Mouse (Mus musculus): ENCODE measurements around the gene Pnmal2.

The Pnmal2 gene

DNA sequence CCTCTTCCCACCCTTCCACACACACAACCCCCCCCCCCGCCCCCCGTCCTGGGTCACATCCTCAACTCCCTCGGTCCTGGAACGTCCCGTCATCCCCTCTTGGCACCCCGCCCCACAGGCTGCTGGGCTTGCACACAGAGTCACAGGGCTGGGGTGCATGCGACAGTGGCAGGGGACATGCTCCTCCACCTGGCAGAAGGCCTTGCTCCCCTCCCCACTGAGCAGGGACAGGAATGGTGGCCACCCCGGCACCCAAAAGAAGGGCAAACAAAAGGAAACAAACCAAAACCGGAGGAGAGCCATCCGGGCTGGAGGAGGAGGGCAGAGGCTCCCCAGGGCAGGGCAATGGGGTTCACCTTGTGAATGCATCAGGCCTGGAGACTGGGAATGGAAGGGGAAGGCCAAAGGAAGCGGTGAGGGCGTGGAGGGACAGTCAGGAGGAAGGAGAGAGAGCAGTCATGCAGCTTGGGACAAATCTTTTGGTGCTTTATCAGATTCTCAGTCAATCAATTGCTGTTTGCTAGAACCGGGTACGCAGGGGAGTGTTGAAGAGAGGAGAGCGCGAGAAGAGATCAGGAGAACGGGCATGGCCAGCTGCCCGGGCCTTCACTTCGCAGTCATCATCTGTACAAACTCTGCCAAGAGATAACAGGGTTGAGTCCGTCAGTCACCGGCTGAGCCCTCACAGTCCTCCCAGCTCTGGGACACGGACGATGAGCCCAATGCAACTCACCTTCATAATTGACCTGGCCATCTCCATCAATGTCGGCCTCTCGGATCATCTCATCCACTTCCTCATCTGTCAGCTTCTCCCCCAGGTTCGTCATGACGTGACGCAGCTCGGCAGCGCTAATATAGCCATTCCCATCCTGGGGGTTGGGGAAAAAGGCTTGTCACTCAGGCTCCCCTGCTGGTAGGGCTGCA, 27.9 kb upstream of the Pnmal2 start:
- no peak for DNase-seq (ENCODE audit: low read depth, low spot score)

DNA sequence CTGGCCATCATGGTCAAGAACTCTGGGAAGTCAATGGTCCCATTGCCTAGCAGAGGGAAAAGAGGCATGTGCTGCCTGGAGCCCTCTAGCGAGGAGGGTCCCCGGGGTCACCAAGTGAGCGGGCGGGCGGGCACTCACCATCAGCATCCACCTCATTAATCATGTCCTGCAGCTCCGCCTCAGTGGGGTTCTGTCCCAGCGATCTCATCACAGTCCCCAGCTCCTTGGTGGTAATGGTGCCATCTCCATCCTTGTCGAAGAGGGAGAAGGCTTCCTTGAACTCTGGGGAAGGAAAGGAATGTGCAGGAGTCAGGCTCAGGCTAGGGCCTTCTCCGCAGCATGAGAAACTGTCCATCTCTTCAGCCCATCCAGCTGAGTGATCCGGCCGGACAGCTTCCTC, 27.0 kb upstream of the Pnmal2 start:
- DNase-seq (ENCODE audit: low read depth, low spot score) = no peak

DNA sequence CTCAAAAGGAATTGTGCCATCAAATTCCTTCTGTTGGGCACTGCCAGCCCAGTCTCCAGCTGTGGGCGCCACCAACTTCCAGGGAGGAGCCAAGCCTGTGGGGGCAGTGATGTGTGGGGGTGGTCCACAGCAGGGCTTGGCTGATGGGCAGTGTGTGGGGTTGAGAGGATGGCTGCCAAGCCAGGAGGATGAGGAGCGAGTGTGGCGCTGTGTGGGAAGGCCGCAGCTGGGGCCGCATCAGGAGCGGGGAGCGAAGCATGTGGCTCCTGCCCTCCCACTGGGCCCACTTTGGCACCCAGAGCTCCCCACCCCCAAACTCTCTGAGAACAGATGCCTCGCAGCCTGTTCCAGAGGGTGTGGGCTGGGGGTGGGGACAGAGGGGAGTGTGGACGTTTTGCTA, 26.5 kb upstream of the Pnmal2 start:
- DNase-seq (ENCODE audit: low read depth, low spot score) = no peak

DNA sequence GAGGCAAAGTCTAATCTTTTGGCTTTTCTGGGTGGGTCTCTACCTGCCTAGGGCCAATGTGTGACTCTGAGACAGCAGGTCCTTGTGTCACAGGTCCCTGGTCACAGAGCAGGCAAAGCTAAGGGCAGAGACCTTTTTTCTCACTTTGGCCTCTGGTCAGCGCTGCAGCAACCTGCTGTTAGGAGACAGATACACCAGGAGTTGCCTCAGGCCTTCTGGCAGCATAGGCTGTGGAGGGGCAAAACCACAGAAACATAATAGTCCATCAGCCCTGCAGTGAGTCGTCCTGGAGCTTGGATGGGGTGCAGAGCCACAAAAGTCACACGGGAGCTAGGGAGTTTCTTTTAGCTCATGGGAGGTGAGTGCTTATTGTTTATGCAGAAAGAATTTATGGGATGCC, 25.8 kb upstream of the Pnmal2 start:
- no peak for DNase-seq (ENCODE audit: low read depth, low spot score)

DNA sequence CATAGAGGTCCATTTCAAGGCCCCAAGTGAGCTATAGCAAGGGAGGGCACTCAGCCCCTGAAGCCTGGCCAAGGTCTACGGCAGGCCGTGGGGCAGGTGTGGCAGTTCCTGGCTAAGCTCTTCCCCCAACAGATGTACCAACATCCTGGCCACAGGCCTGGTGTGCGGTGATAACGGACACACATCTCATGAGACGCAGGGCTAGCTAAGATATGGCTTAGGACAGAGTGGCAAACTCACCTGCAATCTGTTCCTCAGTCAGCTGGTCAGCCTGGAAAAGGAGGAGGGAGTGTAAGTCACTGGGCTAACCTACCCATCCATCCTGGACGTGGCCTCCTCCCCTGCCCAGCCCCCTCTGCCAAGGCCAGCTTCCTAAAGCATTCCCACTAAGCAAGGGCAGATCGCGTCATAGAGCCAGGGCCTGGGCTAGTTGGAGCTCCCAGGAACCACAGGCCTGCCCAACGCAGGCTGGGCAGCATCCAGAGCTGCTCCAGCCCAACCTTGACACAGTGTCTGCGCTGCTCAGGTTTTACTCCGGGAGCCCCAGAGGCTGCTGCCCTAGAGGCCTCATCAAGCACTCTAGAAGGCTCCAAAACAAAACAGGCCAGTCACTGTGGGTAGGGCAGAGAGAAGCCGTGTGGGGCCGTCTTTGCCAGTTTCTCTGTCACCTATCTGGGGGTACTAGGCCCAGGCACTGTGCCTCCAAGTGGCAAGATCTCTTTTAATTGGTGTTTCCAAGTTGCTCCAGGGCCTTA, 24.9 kb upstream of the Pnmal2 start:
- no peak for DNase-seq (ENCODE audit: low read depth, low spot score)

DNA sequence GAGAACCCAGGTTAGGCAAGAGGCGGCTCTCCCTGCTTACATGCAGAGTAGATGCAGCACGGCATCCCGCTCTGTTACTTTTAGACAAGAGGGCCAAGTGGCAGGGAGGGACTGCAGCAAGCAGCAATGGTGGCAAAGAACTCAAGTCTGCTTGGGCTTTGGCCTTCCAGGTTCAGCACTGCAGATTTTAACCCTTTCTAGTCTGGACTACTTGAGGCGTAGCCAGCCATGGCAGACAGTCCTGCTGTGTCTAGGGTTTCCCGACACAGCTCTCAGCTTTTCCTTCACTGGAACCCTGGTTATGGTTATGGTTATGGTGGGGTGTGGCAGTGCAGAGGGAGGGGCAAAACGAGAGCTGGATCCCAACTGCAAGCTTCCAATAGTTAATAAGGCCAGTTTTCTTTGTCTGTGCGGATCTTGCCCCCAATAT, 24.3 kb upstream of the Pnmal2 start:
- no peak for DNase-seq (ENCODE audit: low read depth, low spot score)

DNA sequence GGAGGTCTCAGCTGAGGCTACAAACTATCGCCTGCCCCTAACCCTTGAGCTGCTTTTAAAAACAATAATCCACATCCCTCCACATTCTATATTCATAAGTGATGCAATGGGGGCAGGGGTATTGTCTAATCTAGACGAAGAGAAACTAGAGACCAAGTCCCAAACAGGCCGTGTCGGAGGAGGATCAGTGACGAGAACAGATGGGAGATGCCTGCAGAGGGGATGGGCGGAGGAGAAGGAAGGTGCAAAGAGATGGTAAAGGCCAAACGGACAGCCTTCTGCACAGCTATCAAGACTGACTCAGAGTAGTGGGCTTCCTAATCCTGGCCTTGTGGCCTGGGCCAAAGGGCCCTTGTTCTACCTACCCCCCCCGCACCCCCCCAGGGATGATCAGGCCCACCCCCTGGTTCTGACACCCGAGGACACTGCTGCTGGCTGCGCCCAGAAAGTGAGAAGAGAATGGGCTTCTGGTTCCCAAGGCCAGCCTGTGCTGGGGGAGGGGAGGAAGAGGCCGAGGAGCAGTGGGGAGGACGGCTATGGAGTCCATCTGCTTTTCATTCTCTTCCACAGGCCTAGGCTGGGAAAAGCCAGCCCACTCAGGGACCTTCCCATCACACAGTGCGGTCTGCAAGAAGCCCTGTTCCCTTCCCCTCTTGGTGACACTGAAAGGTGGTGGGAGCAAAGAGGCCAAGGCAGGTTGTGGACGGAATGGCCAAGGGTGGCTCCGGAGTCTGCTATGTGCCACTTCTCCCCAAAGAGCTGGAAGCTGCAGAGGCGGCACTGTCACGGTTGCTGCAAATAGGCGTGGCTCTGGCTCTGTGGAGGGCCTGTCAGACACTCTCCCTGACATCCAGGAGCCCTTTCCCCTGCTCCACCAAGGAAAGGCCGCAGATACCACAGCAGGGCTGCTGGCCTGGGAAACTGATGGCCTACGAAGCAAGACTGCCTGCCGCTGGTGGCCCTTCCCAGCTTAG, 23.4 kb upstream of the Pnmal2 start:
- no peak for DNase-seq (ENCODE audit: low read depth, low spot score)

DNA sequence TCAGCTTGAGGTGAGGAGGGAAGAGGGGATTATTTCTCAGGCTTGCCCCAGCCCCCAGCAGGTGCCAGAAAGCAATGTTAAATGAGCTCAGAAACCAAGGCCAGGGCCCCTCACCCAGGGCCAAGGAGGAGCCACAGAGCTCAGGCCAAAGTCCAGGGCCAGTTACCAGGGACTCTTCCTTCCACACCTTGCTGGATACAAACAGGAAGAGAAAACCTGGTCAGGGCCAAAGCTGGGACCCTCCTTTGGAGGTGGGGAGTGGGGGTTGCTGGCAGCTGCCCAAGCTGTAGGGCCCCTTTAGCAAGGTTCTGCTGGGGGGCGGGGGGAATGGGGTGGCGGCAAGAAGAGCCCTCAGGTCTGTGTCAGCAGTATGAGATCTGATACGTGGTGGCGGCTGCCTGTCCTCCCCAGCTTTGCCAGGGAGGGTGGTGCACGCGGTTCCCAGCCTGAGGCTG, 22.6 kb upstream of the Pnmal2 start:
- DNase-seq (ENCODE audit: low read depth, low spot score) = no peak

DNA sequence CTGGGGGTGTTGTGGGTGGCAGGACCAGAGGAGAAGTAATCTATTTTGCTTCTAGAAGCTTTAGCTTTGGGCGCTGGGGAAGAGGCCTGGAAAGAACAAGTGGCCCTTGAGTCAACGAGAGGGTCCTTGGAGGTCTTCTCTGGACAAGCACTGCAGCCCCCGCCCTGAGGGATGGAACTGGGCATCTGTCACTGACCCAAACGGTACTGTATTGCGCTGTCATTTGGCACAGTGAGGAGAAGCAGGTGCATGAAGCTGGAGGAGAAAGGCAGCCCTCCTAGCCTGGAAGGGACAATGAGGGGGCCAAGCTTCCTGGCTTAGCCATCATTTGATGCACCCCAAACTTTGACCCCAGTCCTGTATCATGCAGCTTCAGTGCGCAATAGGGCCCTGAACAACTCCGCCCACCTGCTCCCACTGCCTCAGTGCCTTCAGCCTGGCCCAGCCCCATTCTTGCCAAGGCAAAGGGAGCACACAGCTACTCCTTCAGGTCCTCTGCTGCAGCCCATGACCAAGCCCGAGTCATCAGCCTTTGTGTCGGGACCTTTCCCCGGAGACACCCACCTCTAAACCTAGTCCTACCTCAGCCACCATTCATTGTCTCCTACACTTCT, 22.0 kb upstream of the Pnmal2 start:
- DNase-seq (ENCODE audit: low read depth, low spot score) = no peak

DNA sequence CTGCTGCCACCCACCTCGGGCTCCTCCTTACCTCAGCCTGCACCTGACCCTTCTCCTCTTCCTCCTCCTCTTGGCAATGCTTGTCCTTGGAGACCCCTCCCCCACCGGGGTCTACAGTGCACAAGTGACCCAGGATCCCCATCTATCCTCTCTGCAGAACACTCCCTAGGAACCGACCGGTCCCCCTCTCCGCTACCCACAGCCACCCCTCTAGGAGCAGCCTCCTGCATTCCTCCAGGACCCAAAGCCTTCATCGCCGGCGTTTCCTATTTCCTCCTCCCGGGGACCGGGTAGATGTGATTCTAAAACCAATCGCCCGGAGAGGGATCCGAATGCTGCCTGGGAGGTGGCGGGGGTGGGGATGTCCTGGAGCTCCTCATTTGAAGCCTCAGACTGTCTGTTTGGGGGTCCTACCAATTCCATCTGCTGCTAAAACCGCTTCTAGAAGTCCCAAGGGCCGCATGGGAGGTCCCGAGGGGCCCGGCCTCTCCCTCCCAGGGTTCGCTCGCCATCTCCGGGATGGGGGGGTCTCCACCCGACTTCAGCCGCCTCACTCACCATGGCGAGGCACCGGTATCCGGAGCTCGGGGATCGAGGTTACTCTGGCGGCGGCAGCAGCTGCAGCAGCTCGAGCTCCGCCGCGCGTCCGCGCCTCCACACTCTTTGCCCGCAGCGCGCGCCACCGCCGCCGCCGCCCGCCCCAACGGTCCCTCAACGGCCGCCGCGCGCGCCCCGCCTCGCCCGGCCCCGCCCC, 21.0 kb upstream of the Pnmal2 start:
- no peak for DNase-seq (ENCODE audit: low read depth, low spot score)

DNA sequence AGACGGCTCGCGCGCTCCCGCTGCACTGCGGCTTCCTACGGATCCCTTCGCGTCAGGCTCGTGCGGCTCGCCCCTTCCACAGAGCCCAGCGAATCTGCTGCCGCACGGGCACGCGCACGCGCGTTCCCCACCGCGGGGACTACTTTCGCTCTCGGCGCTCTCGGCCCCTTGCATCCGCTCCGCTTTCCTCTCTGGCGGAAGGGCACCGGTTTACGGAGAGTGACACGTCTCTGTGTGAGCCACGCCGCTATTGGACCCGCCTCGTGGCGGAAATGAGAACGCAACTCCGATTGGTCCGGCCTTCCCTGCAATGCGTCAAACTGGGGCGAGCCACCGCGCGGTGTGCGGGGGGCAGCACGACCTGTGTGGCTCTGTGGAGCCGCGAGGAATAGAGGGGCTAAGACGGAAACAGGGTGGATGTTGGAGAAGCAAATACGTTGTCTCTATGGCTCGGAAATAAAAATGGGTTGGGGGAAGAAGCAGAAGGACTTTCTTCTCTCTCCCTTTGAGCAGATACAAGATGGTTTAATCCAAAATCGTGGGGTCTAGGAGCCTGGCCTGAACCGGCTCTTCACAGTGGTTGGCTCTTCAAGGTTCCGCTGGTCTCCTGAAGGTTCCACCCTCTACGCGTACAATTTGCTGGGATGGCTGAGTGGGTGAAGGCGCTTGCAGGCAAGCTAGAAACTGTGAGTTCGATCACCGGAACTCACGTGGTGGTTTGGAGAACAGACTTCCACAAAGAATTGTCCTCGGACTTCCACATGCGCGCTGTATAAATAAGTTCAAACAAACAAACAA, 20.2 kb upstream of the Pnmal2 start, which contains the start of gene Calm3:
TSS of gene Calm3 (minus strand) at position 78 of the 798 bp plus-strand sequence.
- peak; percentile 100 for DNase-seq (ENCODE audit: low read depth, low spot score)

DNA sequence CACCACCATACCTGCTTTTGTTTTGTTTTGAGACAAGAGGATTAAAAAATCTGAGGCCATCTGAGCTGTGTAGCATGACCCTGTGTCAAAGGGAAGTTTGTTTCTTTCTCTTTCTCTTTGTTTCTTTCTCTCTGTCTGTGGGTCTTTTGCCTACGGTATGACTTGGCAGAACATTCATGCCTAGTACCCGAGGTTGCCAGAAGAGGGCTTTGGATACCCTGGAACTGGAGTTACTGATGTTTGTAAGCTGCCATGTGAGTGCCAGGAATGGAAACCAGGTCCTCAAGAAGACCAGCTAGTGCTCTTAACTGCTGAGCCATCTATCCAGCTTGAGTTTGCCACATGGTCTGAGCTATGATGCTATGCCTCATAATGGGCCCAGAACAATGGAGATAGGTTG, 16.1 kb upstream of the Pnmal2 start:
- DNase-seq (ENCODE audit: low read depth, low spot score) = no peak

DNA sequence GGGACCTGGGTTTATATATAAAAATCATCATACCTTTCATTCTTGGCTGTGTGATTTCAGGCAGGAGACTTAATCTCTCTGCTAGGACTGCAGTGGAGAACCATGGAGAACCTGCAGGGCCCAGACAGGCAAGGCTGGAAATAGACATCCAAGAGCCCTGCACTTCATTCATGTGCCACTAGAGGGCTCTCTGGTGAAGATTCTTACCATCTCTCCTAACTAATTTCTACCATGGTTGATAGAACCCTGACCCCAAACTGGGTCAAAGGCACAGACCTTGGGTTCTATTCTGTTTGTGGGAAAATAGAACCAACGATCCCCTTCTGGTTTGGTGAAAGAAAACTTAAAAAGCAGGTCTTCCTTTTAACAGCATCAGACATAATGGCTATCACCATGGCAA, 13.6 kb upstream of the Pnmal2 start:
- DNase-seq (ENCODE audit: low read depth, low spot score) = peak; percentile 77

DNA sequence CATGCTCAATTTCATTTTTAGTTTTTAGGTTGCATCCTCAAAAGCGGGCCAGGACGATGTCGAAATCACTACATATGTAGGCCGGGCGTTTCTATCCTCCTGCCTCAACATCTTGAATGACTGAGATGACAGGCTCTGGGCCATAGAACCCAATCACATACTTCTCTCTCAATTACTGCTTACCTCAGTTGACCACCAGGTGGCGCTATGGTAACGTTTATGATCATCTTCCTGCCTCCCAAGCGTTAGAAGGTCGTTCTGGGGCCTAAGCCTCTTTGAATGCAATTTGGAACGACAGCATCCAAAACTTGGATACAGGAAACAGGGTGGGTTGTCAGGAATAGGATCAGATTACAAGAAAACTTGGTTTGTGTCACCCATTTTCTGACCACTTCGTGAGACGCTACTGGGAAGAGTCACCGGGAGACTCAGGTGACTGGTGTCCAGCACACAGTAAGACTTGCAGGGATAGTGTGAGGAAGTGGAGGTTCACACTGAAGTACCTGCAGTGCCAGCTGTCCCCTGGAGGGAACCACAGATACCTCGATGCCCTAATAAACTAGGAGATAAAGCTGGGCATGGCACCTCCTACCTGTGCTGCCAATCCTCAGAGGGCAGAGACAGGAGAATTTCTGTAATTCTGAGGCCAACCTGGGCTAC, 12.4 kb upstream of the Pnmal2 start:
- DNase-seq (ENCODE audit: low read depth, low spot score) = peak; percentile 93

DNA sequence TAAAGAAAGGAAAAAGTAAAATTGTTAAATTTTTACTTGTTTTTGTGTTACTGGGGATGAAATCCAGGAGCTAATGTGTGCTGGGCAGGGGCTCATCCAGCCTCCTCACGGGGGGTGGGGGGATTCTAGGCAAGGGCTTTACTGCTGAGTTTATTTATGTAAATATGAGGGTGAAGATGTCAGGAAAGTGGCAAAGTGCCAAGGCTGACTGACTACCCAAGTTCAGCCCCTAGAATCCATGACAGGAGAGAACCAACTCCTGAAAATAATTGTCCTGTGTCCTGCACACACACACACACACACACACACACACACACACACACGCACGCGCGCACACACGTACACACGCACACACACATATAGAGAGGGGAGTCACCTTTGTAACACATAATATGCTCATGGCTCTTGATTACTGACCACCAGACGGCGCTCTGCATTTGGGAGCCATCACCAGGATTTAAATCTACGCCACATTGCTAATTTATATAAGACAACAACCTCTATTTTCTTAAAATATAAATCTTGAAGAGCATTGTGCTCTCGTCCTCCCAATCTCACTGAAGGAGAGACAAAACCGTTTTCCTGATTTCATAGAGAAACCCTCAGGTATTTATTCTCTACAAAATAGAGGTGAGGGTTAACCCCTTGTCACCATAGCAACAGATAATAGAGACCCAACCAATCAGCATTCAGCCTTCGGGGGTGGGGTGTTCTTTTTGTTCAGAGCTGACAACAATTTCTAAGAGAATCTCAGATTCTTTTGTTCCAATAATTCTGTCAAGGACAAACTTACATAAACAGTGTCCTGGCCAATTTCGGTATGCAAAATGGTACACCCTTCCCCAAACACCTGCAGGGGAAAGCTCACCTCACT, 11.5 kb upstream of the Pnmal2 start:
- peak; percentile 56 for DNase-seq (ENCODE audit: low read depth, low spot score)

DNA sequence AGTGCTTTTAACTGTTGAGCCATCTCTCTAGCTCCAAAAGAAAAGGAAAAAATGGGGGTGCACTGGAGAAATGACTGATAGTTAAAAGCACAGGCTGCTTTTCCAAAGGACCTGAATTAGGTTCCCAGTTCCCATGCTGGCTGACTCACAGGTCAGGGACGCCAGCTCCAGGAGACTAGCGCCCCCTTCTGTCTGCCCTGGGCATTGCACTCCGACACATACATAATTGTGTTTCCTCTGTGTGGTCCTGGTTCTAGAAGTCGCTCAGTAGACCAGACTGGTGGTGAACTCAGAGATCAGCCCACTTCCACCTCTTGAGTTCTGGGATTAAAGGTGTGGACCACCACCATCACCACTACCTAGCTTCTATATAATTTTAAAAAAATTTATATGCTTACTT, 7.2 kb upstream of the Pnmal2 start:
- no peak for DNase-seq (ENCODE audit: low read depth, low spot score)

DNA sequence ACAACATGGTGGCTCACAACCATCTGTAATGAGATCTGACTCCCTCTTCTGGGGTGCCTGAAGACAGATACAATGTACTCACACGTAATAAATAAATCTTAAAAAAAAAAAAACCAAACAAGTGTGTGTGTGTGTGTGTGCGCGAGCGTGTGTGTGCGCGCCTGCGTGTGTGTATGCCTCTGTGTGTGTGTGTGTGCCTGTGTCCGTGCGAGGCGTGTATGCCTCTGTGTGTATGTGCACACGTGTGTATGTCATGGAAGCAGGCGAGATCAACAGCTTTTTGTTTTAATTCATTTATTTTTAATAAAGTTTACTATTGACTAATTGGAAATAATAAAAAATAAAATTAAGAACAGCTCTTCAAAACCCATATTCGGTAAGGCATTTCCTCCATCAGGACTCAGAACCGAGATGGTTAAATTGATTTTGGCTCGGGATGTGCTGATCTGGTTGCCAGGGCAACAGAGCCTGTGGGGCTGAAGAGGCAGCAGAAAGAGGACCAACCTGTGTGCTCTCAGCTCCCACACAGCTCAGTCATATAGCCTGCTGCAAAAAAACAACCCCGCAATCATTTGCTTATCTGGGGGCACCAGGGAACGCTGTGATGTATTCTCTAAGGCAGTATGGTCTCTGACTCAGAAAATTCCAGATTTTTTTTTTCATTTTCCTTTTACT, 6.2 kb upstream of the Pnmal2 start:
- DNase-seq (ENCODE audit: low read depth, low spot score) = no peak

Measured in mesoderm, embryonic 11.5 days (tissue).